ENCODE assay signal across 21 mouse cellular contexts in the genomic region with DNA sequence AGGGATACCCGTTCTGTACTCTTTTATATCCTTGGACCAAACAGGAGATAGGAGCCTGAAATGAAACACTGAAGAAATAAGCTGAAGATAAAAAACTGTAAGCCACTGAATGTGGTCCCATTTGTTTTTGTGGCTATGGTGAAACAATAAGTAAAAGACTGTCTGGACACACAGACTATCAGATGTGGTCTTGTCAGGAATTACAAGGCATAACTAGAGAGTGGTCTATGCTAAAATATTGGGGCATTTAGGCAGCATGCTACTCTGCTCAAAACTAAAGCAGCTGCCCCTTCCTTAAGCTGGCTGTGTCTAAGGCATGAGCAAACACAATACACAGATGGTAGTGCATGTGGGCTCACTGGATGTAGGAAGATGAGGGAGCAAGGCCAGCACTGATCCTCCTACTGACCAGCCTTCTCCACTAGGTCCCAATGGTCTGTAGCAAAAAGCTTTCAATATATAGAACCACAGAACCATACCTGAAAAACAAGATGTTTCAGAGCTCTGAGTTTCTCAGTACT.
DNase-seq lines count a peak whose midpoint lies in the region; ATAC-seq and TF ChIP-seq lines count a peak whose summit lies in the region.
"Had no signal": no experiment of that assay in that cellular context is flagged by ENCODE, and none has a peak within 500 bp of the region (broad histone marks: within the 10 kb centered on the region; RNA-seq: fewer than 3 reads in every experiment).

No protein-coding gene starts in this region.

- H3K4me3 ChIP-seq in midbrain, embryonic 10.5 days: no peak overlapping the region
- no peak overlapping the region for H3K4me3 ChIP-seq in midbrain, postnatal 0 days (ENCODE audit: low read depth, low read length)
- no peak overlapping the region for H3K4me3 ChIP-seq in forebrain, embryonic 10.5 days
- H3K4me3 ChIP-seq in forebrain, embryonic 16.5 days (replicated peaks; ENCODE audit: low read length): no peak overlapping the region
- H3K4me3 ChIP-seq in midbrain, embryonic 15.5 days: no peak overlapping the region
- no peak overlapping the region for H3K4me3 ChIP-seq in layer of hippocampus, adult 2 months
- H3K4me3 ChIP-seq: heart, adult 2 months; intestine, embryonic 15.5 days; stomach, embryonic 15.5 days had no signal

- no peak overlapping the region for H3K4me2 ChIP-seq in midbrain, postnatal 0 days (ENCODE audit: low read depth, low read length, poor library complexity, severe bottlenecking)
- H3K4me2 ChIP-seq in forebrain, embryonic 16.5 days (ENCODE audit: low read length): no peak overlapping the region
- H3K4me2 ChIP-seq in midbrain, embryonic 15.5 days: no peak overlapping the region
- H3K4me2 ChIP-seq: intestine, embryonic 15.5 days; liver, embryonic 11.5 days; stomach, embryonic 15.5 days had no signal

- ATAC-seq in midbrain, postnatal 0 days (ENCODE audit: low FRiP score): no peak
- ATAC-seq in forebrain, embryonic 16.5 days: peak; percentile 61
- no peak for ATAC-seq in midbrain, embryonic 15.5 days (replicated peaks)
- ATAC-seq: activated CD4-positive, CD25-positive, alpha-beta regulatory T cell, adult 4 months; intestine, embryonic 15.5 days had no signal

- no peak overlapping the region for H3K9ac ChIP-seq in midbrain, postnatal 0 days (replicated peaks; ENCODE audit: low read length, poor library complexity, severe bottlenecking)
- H3K9ac ChIP-seq in forebrain, embryonic 16.5 days (replicated peaks; ENCODE audit: low read depth, low read length): no peak overlapping the region
- H3K9ac ChIP-seq in midbrain, embryonic 15.5 days: no peak overlapping the region
- H3K9ac ChIP-seq: intestine, embryonic 15.5 days; stomach, embryonic 15.5 days had no signal

- no peak for TF ChIP-seq CTCF in midbrain, postnatal 0 days (IDR thresholded peaks at IDR 0.05)
- TF ChIP-seq CTCF in layer of hippocampus, adult 2 months (conservative IDR thresholded peaks at IDR 0.05): no peak

- no peaks in the 10 kb centered on the region for H3K9me3 ChIP-seq in midbrain, embryonic 10.5 days (replicated peaks)
- H3K9me3 ChIP-seq in midbrain, postnatal 0 days (ENCODE audit: low read length): no peaks in the 10 kb centered on the region
- H3K9me3 ChIP-seq in forebrain, embryonic 10.5 days: no peaks in the 10 kb centered on the region
- no peaks in the 10 kb centered on the region for H3K9me3 ChIP-seq in forebrain, embryonic 16.5 days (ENCODE audit: control insufficient read depth, low read length)
- no peaks in the 10 kb centered on the region for H3K9me3 ChIP-seq in midbrain, embryonic 15.5 days
- H3K9me3 ChIP-seq: intestine, embryonic 15.5 days; stomach, embryonic 15.5 days had no signal

- 30% methylated on average over 1 of the region's 1 CpGs for WGBS in midbrain, embryonic 10.5 days
- 51% methylated on average over 1 of the region's 1 CpGs for WGBS in midbrain, postnatal 0 days
- 38% methylated on average over 1 of the region's 1 CpGs for WGBS in forebrain, embryonic 10.5 days
- 9% methylated on average over 1 of the region's 1 CpGs for WGBS in forebrain, embryonic 16.5 days
- WGBS in midbrain, embryonic 15.5 days: 24% methylated on average over 1 of the region's 1 CpGs

- no peaks in the 10 kb centered on the region for H3K27me3 ChIP-seq in midbrain, embryonic 10.5 days (ENCODE audit: low read depth, poor library complexity, severe bottlenecking)
- H3K27me3 ChIP-seq in midbrain, postnatal 0 days (ENCODE audit: insufficient read depth, low read length): no peaks in the 10 kb centered on the region
- no peaks in the 10 kb centered on the region for H3K27me3 ChIP-seq in forebrain, embryonic 10.5 days (ENCODE audit: poor library complexity, severe bottlenecking)
- H3K27me3 ChIP-seq in forebrain, embryonic 16.5 days (replicated peaks; ENCODE audit: control insufficient read depth, insufficient read depth, low read length): no peaks in the 10 kb centered on the region
- H3K27me3 ChIP-seq in midbrain, embryonic 15.5 days (replicated peaks): no peaks in the 10 kb centered on the region
- H3K27me3 ChIP-seq: intestine, embryonic 15.5 days; stomach, embryonic 15.5 days had no signal

- H3K36me3 ChIP-seq in midbrain, embryonic 10.5 days: no peaks in the 10 kb centered on the region
- no peaks in the 10 kb centered on the region for H3K36me3 ChIP-seq in midbrain, postnatal 0 days (ENCODE audit: insufficient read depth, low read length)
- H3K36me3 ChIP-seq in forebrain, embryonic 10.5 days (replicated peaks): peaks cover 10% of the 10 kb centered on the region
- no peaks in the 10 kb centered on the region for H3K36me3 ChIP-seq in forebrain, embryonic 16.5 days (ENCODE audit: control insufficient read depth, insufficient read depth)
- H3K36me3 ChIP-seq in midbrain, embryonic 15.5 days (replicated peaks): no peaks in the 10 kb centered on the region
- H3K36me3 ChIP-seq: intestine, embryonic 15.5 days; stomach, embryonic 15.5 days had no signal

- peak overlapping the region; percentile 83 for H3K27ac ChIP-seq in midbrain, embryonic 10.5 days (replicated peaks)
- no peak overlapping the region for H3K27ac ChIP-seq in midbrain, postnatal 0 days (ENCODE audit: low read depth, low read length)
- H3K27ac ChIP-seq in forebrain, embryonic 10.5 days: peak overlapping the region; percentile 83
- peak overlapping the region; percentile 51 for H3K27ac ChIP-seq in forebrain, embryonic 16.5 days (ENCODE audit: low read length)
- H3K27ac ChIP-seq in midbrain, embryonic 15.5 days: peak overlapping the region; percentile 51
- H3K27ac ChIP-seq in layer of hippocampus, adult 2 months: no peak overlapping the region; the same call in 1 of the 2 replicates
- H3K27ac ChIP-seq: heart, adult 2 months; intestine, embryonic 15.5 days; stomach, embryonic 15.5 days had no signal

- peaks cover 57% of the 10 kb centered on the region for H3K4me1 ChIP-seq in midbrain, embryonic 10.5 days
- peaks cover 5% of the 10 kb centered on the region; the same call in 1 of the 2 replicates for H3K4me1 ChIP-seq in midbrain, postnatal 0 days (ENCODE audit: insufficient read depth, low read length)
- H3K4me1 ChIP-seq in forebrain, embryonic 10.5 days: peaks cover 57% of the 10 kb centered on the region
- H3K4me1 ChIP-seq in forebrain, embryonic 16.5 days (replicated peaks; ENCODE audit: control insufficient read depth, insufficient read depth, low read length): peaks cover 23% of the 10 kb centered on the region
- peaks cover 28% of the 10 kb centered on the region for H3K4me1 ChIP-seq in midbrain, embryonic 15.5 days
- H3K4me1 ChIP-seq: intestine, embryonic 15.5 days; stomach, embryonic 15.5 days had no signal

- no peak for DNase-seq in midbrain, embryonic 10.5 days (ENCODE audit: low spot score)
- DNase-seq in midbrain, postnatal 0 days (ENCODE audit: low spot score): no peak
- no peak for DNase-seq in forebrain, embryonic 10.5 days (ENCODE audit: extremely low spot score, low spot score)
- no peak for DNase-seq in spleen, adult 18-20 months
- DNase-seq in layer of hippocampus, adult 2 months (ENCODE audit: low spot score in 2 of 2): no peak
- DNase-seq in left cerebral cortex, adult 18-20 months (ENCODE audit: low spot score in 2 of 2): no peak
- DNase-seq: adrenal gland, postnatal 14 days; cerebellum, adult 18-20 months; cerebellum, postnatal 36 days; gastrocnemius, postnatal 14 days; heart, adult 2 months; heart, postnatal 36 days; kidney, adult 9 months; kidney, postnatal 25 days; lung, adult 18-20 months had no signal

Comparison
In these comparisons a context has a peak if more than half of its experiments do, and no peak if none do; other contexts are left out.
1. H3K27ac ChIP-seq: peak in midbrain, embryonic 10.5 days (single experiment), forebrain, embryonic 10.5 days (single experiment), forebrain, embryonic 16.5 days (single experiment) and midbrain, embryonic 15.5 days (single experiment); none in midbrain, postnatal 0 days (single experiment) and layer of hippocampus, adult 2 months (single experiment).